Mouse (Mus musculus) gonadal fat pad, adult 2 months (tissue): ENCODE results near the gene Tceal9. TPM values are rescaled to one million over a fixed set of nuclear protein-coding genes. Genes with fewer than 3 reads are reported as not detected.
"Not testable (repeated sequence)": the region's sequence is repeated elsewhere in the genome, so short reads cannot be mapped to it uniquely, and the experiment has no call there.

Experiments used
- DNase-seq: peaks from one replicate; pipeline ENCODE4 v3.0.0-alpha.2; 2012; ENCODE audit warnings: low read depth
- polyA plus RNA-seq: library from polyadenylated mRNA; depleted of rRNA; stranded (reverse); fragments of >200 nt; gene quantifications from 2 replicates; pipeline ENCODE4 v1.2.3, GENCODE M21; 2012; rRNA removed

The Tceal9 gene
- 25.5 and 31.8 TPM in 2 replicates for polyA plus RNA-seq

DNA sequence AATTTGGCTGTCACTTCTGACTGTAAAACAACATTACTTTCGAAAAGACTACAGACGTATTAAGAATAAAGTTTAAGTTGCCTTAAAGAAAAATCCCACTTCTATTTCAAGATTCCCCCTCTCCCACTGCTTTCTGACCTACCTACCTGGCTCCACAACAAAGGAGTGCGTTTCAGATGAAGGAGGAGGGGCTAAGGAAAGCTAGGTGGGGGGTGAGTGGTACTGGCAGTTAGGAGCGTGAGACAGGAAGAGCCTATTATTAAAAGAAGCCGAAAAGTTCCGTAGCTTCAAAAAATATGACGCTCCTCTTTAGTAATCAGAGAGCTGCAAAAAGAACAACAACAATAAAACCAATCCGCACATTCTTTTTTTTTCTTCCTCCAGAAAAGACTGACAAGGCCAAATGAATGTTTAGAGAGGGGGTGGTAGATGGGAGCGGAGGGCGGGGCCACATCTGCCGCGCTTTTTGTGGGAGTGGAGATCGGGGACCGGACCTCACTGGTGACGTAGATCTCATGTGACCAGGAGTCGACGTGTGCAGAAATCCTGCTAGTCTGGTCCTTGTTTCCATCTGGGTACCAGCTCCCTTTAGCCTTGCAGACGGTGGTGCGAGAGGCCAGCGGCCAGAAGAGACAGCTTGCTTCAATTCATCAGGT, at the start of gene Tceal9:
TSS of gene Tceal9 (plus strand) at position 506 of the 656 bp plus-strand sequence.
- DNase-seq, result no peak

DNA sequence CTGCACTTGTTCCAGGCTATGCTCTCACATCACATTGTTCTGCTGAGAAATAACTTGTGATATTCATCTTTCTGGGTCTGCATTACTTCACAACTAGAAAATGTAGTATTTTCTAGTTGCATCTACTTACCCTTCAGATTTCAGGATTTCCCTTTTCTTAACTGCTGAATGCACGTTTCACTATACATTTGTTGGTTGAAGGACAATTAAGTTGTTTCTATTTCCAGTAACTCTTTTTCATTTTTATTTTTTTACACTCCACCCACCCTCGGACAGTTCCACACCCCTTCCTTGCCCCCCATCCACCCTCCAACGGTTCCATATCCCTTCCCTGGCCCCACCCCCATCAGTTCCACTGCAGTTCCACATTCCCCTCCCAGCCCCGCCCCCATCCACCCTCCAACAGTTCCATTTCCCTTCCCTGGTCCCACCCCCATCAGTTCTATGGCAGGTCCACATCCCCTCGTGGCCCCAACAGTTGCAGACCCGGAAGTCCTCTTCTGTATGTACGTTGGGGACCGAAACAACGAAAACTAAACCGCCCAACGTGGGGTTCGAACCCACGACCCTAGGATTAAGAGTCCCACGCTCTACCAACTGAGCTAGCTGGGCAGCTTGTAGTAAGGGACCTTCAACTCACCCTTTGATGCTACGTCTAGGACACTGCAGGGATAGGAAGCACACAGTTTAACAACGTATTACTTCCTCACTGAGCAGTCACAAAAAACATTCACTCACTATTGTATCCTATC, 49.5 kb upstream of the Tceal9 start:
- DNase-seq, result no peak

DNA sequence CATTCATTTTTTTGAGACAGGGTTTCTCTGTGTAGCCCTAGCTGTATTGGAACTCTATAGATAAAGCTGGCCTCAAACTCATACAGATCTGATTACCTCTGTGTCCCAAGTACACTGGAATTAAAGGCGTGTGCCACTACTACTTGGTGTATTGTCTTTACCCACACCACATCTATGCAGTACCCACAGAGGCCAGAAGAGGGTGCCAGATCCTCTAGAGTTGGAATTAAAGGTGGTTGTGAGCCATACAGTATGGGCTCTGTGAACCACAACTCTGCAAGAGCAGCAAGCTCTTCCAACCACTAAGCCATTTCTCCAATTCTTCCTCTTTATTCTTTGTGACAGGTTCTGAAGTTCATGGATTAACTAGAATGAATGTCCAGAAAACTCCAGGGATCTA, 48.0 kb upstream of the Tceal9 start:
- DNase-seq, result no peak

DNA sequence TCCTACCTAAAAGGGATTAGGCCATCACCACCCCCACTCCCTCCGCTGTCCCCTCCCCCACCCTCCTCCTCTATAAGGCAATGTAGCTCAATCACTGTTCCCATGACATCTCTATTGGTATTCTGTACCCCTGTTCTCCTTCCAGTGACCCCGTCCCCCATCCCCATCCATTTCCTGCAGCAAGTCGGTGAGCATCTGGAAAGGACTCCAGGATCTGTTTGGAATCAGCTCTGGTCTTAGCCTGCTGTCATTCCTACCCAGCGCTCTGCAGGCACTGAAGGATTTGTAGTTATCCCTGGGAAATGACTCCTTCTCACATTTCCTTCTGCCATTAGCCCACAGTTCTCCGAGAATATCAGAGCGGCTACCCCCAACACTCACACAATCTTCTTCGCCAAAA, 41.6 kb upstream of the Tceal9 start:
- no peak for DNase-seq

DNA sequence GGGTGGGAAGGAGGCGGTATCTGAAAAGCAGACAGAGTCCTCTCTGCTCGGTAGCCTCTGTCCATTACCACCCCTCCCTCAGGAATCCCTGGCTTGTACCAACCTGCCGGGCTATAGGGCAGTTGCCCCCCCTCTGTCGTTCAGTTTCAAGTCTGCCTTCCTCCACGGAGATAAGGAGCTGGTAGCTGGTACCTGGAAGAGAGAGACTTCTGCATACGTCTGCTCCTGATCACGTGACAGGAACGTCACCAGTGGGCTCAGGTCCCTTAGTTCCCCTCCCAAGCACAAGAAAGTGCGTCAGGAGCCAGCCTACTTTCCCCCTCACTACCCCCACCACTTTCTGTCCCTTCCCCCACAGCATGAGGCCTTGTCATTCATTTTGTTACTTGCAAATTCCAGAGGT, 41.2 kb upstream of the Tceal9 start, which contains the start of gene Tceal5:
TSS of gene Tceal5 (minus strand) at position 213 of the 403 bp plus-strand sequence.
- no peak for DNase-seq

DNA sequence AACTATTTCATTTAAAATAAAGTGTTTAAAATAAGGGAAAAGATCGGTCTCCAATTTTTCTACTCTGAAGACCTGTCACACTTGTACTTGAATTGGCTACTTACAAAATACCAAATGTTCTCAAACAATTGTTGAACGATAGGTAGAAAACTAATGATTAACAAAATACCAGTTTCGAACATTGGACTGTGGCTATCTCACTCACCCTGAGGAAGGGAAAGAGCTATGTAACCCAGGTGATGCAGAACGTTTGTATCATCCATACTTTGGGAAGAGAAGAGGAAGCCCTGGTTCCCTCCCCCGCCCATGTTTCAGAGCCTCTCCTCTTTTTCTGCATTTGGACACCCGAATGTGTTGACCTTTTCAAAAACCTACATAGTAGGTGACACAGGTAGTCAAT, 40.5 kb upstream of the Tceal9 start:
- no peak for DNase-seq

DNA sequence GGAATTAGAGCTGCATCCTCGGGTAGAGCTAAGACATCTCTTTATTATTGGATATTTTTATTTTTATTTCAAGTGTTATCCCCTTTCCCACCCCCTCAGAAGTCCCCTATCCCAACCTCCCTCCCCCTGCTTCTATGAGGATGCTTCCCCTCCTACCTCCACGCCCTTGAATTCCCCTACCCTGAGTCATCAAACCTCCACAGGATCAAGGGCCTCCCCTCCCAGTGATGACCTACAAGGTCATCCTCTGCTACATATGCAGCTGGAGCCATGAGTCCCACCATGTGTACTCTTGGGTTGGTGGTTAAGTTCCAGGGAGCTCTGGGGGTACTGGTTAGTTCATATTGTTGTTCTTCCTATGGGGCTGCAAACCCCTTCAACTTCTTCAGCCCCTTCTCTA, 31.5 kb upstream of the Tceal9 start:
- DNase-seq, result no peak

DNA sequence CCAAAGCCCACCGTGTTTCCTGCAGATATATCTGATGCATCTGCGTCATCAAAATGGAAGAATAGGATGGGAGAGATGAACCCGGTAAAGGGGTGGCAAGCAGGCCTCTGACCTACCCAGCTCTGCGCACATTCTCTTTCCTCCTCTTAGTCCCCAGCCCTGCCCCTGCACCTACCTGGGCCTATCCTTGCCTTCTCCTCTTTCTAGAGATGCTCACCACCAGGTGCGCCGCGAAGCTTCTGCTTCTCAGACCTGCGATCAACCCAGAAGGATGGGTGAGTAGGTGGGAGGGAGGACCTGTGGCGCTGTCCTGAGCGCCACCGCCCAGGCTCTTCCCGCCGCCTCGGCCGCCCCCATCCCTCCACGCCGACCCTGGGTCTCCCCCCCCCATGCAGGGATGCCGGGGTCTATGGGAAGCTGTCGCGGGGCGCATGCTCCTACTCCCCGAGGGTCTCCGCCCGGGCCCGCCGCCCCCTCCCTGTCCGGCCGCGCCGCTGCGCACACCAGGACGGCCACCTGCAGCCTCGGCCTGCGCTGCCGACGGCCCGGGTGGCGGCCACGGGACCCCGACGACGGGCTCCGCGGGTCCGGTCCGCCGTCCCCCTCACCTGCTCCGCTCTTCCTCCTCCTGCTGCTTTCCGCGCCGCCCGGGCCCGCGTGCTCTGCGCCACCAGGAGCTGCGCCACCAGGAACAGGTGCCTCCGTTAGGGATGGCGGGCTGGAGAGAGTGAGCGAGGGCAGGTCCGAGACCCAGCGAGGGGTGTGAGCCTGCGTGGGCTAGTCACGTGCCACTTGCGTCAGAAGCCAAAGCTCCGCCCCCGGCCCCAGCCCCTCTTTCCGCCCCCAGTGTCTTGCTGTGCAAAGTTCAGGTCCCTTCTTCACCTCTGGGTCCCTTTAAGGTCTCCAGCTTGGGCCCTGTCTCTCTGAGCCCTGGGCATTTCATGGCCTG, 29.9 kb upstream of the Tceal9 start, which contains the start of the genes Tceal7 and Bex1:
TSS of gene Tceal7 (plus strand) at position 51 of the 949 bp plus-strand sequence.
TSS of gene Bex1 (minus strand) at position 785 of the 949 bp plus-strand sequence.
- not testable (repeated sequence) for DNase-seq

DNA sequence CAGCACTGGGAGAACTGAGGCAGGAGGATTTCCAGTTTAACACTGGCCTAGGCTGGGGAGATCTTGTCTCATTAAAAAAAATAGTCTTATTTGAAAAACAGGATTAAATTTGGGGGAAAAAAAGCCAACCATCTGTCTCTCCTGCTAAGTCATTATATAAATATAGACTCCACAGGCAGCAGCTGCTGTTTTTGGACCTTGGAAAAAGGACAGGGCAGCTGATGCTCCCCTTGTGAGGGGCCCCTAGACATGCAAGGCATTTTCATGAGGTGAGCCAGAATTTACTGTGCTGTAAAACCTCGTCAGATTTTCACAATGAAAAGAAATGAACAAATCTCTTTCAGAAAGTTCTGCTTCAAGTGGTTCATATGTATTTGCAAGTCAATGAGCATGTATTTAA, 28.6 kb upstream of the Tceal9 start:
- DNase-seq, result no peak

DNA sequence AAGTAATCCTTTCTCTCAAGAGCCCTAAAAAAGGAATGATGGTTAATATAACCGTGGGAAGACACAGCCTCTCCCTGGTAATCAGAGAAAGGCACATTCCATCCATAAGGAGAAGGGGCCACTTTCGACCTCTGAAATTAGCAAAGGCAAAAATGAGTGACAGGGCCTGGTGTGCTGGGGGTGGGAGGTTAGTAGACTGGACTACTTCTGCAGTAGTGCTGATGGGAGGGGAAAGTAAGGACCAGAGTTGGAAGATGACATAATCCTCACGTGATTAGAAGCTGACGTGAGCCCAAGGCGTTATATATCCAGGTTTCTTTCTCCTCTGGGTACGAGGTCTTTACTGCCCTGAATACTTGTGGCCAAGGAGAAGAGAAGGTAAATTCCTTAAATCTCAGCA, 21.2 kb upstream of the Tceal9 start:
- DNase-seq, result no peak

DNA sequence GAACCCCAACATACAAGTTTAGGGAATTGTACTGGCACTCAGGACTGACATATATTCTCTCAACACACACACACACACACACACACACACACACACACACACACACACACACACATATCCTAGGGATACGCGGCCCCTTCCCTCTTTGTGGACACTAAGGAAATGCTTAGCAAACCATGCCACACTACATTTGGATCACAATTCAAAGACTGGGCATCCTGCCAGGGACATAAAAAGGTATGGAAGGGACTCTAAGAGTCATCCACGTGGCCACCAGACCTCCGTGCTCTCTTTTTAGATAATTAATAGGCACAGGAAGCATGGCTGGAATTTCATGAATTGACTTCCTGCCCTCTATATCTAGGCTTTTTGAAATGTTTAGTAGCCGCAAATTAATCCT, 17.1 kb upstream of the Tceal9 start:
- DNase-seq, result no peak

DNA sequence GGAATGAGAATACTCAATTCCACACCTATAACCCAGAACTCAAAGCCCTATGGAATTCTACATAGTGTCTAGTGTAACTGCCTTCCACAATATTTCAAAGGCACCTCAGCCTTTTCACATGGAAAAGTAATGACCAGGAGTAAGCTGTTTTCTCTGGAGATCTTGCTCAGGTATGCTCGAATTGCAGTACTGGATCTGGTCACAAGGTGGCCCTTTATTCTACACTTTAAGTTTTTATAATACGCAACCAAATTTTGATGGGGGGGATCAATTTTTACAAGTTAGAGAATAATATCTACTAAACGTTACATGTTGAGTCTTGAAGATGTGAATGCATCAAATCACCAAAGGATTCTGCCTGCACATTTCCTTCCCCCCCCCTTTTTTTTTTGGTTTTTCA, 6.8 kb upstream of the Tceal9 start:
- DNase-seq, result no peak

DNA sequence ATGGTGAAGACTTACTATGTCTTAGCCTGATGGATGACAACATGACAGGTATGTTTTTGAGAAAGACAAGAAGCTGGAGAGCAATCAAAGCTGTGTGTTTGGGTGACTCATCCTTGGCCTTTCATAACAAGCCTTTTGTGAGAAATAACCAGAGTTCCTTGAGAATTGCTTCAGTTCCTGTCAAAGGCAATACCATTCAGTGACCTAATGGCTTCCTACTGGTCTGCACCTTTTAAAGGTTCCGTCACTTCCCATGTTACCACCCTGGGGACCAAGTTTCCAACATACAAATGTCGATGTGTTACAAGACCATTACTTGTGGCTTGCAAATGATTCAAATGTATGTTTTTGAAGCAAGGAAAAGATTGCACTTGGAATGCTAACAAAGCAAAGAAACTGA, 1.7 kb upstream of the Tceal9 start:
- no peak for DNase-seq

DNA sequence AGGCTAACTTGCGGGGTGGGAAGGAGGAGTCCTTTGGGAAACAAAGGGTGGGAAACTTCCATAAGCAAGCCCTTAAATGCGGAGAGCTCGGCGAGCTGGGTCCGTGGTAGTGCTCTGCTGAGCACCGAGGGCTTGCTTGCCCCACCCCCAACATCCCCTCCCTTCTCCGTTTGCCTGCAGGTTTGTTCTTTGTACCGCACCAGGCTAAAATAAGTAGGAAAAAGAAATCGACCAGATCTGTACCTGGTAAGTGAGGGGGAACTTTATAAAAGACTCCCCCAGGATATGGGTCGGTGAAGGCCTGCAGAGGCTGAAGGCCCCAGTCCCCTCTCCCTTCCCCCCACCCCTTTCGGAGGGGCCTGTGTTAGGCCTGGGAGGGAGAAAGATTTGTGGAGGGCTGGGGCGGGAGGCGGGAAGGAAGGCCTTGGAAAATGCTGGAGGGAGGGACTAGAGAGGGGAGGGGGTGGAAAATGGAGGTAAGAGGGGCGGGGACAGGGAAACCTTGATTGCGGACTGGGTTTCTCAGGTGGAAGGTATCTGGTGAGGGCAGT, 717 bp downstream of the Tceal9 start:
- no peak for DNase-seq

DNA sequence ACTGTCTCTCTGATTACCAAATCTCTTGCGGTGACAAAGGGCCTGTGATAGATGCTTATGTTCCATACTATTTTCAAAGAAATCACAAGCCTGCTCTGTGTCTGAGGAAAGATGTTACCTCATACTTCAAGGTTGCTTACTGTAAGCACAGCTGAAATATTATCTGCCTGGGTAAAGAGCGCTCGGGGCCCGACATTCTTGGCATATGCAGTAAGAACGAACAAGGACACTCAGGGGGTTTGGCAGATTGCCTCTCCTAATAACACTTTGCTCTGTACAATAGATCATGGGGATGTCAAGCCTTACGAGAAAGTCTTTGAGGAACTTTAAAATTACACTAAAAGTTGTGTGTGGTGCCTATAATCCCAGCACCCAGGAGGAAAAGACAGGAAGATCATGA, 3.9 kb downstream of the Tceal9 start:
- DNase-seq, result no peak

DNA sequence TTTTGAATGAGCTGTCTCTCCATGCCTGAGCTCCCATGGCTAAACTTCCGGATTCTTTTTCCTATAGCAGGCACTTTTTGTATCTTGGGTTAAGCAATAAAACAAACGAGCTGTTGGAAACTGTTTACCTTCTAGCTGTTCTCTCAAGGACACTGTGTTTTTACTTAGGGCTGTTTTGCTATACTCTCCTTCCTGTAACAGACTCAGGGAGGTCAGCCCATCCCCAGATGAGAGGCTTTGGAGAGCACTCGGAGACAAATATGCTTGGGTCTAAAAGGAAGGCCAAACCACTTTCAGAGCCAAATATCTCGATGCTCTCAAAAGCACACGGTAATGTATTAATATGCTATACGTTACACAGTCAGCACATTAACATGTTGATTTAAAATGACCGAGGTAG, 4.8 kb downstream of the Tceal9 start:
- no peak for DNase-seq

DNA sequence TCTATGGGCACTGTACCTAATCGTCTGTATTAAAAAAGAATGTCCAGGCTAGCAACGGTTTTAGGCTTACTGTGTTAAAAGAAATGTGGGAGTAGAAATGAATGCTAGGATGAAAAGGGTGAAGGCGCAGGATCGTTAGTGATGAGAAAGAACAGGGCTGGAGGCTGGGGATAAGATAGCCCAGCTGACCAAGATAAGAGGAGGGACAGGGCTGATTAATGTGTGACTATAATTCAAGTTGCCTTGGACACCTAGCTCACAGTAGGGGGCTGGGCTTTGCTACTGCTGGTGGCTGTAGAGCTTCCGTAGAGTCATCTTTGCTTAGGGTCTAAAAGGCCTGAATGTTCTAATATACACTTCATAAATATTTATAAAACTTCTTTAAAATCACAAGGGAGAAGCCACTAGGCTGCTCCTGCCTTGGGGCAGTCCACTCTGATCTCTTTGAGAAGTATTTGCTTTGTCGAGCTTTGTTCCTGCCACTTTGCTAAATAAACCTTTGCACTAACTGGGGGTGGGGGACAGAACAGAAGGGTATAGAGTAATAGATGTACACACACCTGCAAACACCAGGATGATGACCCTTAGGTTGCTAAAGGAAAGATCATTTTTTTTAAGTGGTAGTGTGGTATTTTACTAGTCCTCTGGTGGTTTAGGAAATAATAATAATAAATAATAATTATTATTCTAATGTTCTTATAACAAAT, 7.3 kb downstream of the Tceal9 start:
- no peak for DNase-seq

DNA sequence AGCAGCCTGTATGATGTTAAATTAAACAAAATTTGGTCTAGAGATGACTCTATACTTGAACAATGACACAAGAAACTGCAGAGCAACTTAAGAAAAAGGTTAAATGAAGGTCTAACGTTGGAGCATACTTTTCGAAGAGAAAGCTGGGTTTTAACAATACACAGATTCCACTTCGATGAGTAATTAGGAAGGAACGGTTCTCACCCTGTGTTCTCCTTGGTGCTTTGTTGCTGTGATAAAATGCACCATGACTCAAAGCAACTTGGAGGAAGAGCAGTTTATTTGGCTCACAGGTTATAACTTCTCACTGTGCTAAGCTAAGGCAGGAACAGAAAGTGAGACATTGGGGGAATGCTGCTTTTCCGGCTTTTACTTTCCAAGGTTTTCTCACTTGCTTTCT, 22.8 kb downstream of the Tceal9 start:
- DNase-seq, result no peak

DNA sequence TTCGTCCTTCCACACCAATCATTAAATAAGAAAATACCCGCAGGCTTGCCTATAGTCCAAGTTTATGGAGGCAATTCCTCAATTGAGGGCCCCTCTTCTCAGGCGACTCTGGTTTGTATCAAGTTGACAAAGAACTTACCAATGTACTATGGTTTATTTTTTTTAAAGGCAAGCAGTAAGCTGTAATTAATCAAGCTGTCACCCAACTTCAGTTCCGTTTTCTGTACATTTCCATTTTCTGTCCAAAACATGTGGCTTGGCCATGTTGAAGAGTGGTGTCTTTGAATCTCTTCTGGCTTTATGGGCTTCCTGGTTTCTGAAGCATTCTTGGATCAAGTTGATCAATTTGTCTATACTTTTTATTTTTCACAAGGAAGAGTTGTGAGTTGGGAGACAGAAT, 23.3 kb downstream of the Tceal9 start:
- no peak for DNase-seq

DNA sequence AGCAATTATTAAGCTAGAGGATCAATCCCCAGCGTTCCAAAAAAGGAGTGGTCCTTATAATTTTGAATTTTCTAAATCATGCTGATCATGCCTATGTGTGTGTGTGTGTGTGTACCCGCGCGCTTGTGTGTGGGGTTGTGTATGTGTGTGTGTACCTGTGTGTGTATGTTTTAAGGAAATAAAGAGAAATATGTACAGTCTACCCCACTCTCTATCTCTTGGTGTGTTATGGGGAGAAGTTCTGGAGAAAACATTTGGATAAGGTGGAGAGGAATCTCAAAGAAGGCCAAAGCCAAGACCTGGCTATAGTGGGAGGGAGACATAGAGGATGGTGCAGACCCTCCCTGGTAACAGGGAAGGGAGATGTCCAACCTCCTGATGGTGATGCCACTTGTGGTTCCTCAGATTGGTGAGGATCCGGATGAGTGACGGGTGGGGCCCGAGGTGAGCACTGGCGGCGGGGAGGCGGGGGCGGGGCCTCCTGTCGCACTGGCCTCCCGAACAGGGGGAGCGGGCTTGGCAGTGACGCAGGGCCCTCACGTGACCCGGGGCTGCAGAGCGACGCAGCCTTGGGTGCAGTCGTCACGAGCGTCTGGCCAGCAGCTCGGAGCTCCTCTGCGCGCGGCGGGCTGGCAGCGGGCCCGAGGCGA, 25.0 kb downstream of the Tceal9 start, which contains the start of gene Bex3:
TSS of gene Bex3 (plus strand) at position 511 of the 650 bp plus-strand sequence.
- DNase-seq, result not testable (repeated sequence)
